Mouse (Mus musculus): Measurements from ENCODE around the gene Fam189a2.

DNA sequence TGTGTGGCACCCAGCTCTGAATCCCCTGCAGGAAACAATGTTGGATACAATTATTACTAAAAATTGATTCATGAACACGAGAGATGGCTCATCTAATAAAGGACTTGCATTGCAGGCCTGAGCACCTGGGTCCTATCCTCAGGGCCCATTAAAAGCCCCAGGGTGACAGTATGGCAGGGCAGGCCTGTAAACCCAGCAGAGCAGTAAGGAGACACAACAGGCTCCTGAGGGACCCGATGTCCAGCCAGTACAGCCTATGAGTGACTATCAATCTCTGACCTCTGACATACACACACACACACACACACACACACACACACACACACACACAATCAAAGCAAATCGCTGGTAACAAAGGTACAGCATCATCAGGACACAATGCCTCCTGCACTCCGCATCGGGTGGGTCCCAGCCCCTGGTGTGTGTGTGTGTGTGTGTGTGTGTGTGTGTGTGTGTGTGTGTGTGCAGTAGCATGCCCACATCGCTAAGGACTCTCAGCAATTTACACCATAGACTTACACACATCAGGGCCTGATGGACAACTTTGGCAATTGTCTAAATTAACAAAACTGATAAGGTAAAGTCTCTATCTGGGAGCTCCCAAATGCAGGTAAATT, 69.9 kb downstream of the Fam189a2 start:
- no peak for TF ChIP-seq GATA1 (IDR thresholded peaks at IDR 0.05; ENCODE audit: low read length)
- TF ChIP-seq TAL1 (IDR thresholded peaks at IDR 0.05; ENCODE audit: low read length): no peak
